Mouse (Mus musculus) bone marrow, adult 2 months (tissue): ENCODE results near the gene Mum1. TPM values are rescaled to one million over a fixed set of nuclear protein-coding genes. Genes with fewer than 3 reads are reported as not detected.
"Not testable (repeated sequence)": the region's sequence is repeated elsewhere in the genome, so short reads cannot be mapped to it uniquely, and the experiment has no call there.

ENCODE experiments used
- H3K27ac ChIP-seq: fragments of 200-500 bp; 2 replicates; pipeline ENCODE4 v1.5.1; 2012; ENCODE audit warnings: low read depth, mild to moderate bottlenecking, control low read depth, inconsistent platforms, low read length; ENCODE audit not compliant: control insufficient read depth, poor library complexity, insufficient read depth
- H3K4me1 ChIP-seq: fragments of 200-500 bp; 2 replicates; pipeline ENCODE4 v1.6.1; 2011; ENCODE audit warnings: low read length; ENCODE audit not compliant: control insufficient read depth, insufficient read depth
- H3K4me3 ChIP-seq: fragments of 200-500 bp; replicated peaks from 2 replicates; pipeline ENCODE3; 2011; ENCODE audit warnings: mild to moderate bottlenecking, low read depth, low read length, control low read depth; ENCODE audit not compliant: control insufficient read depth
- CTCF ChIP-seq: fragments of 200-500 bp; IDR thresholded peaks from 2 replicates; pipeline ENCODE4 v1.5.1; 2011; ENCODE audit warnings: low read length, control low read depth; ENCODE audit not compliant: control insufficient read depth, insufficient read depth
- POLR2A ChIP-seq: fragments of 200-500 bp; IDR thresholded peaks from 2 replicates; pipeline ENCODE4 v1.6.1; 2011; ENCODE audit warnings: low read depth, mild to moderate bottlenecking, control low read depth, low read length, borderline replicate concordance; ENCODE audit not compliant: control insufficient read depth
- WGBS: fragments of 180-500 bp; shearing (Covaris S2); methylation state at CpG from one replicate; pipeline ENCODE4 v1.1.7; 2018; 5-methylcytosine and 5-hydroxymethylcytosine counted together
- polyA plus RNA-seq: library from polyadenylated mRNA; stranded (reverse); fragments of >200 nt; gene quantifications from 2 replicates; pipeline ENCODE4 v1.2.4, GENCODE M21; 2011; ENCODE audit warnings: low replicate concordance; ENCODE audit not compliant: missing spikeins, insufficient read depth, insufficient read length

Gene Mum1
- polyA plus RNA-seq, 1 experiment = 77.5 TPM

GRCm38 (mm10) chr10:80200485-80200884 is 25.7 kb upstream of the Mum1 start:
- TF ChIP-seq POLR2A (no peak), CTCF (no peak)
- 79% methylated on average over 6 of the region's 6 CpGs for WGBS
- no peak overlapping the region for H3K27ac ChIP-seq
- H3K4me3 ChIP-seq = no peak overlapping the region
- H3K4me1 ChIP-seq = no peaks in the 10 kb centered on the region

- TF ChIP-seq POLR2A (no peak), CTCF (no peak)
- H3K4me1 ChIP-seq = no peaks in the 10 kb centered on the region
- WGBS = 63% methylated on average over 7 of the region's 7 CpGs
- H3K27ac ChIP-seq = no peak overlapping the region
- no peak overlapping the region for H3K4me3 ChIP-seq
Observed at GRCm38 (mm10) chr10:80204055-80204454, 22.2 kb upstream of the Mum1 start.

- TF ChIP-seq POLR2A (no peak), CTCF (no peak)
- H3K4me3 ChIP-seq = no peak overlapping the region
- 85% methylated on average over 1 of the region's 1 CpGs for WGBS
- H3K4me1 ChIP-seq = no peaks in the 10 kb centered on the region; the same call in 1 of the 2 replicates
- H3K27ac ChIP-seq = no peak overlapping the region
Observed at GRCm38 (mm10) chr10:80207201-80207600, 19.0 kb upstream of the Mum1 start.

- WGBS = 83% methylated on average over 10 of the region's 10 CpGs
- Histone ChIP-seq H3K4me1 (no peaks in the 10 kb centered on the region; the same call in 1 of the 2 replicates), H3K27ac (no peak overlapping the region), H3K4me3 (no peak overlapping the region)
- TF ChIP-seq CTCF = no peak
- TF ChIP-seq POLR2A = no peak
Observed at GRCm38 (mm10) chr10:80207676-80208075, 18.6 kb upstream of the Mum1 start.

- H3K4me3 ChIP-seq = no peak overlapping the region
- TF ChIP-seq CTCF (no peak), POLR2A (no peak)
- no peak overlapping the region for H3K27ac ChIP-seq
- H3K4me1 ChIP-seq = no peaks in the 10 kb centered on the region; the same call in 1 of the 2 replicates
- WGBS = 82% methylated on average over 4 of the region's 4 CpGs
Observed at GRCm38 (mm10) chr10:80208248-80208647, 18.0 kb upstream of the Mum1 start.

GRCm38 (mm10) chr10:80208841-80209371 is 17.3 kb upstream of the Mum1 start:
- TF ChIP-seq CTCF (no peak), POLR2A (no peak)
- Histone ChIP-seq H3K4me3 (no peak overlapping the region), H3K4me1 (no peaks in the 10 kb centered on the region; the same call in 1 of the 2 replicates), H3K27ac (no peak overlapping the region)
- WGBS = 85% methylated on average over 24 of the region's 24 CpGs

- H3K27ac ChIP-seq, H3K4me1 ChIP-seq, H3K4me3 ChIP-seq: not testable (repeated sequence)
- WGBS = 58% methylated on average over 7 of the region's 7 CpGs
Observed at GRCm38 (mm10) chr10:80211547-80212103, 14.6 kb upstream of the Mum1 start.

GRCm38 (mm10) chr10:80215048-80215772 is 11.0 kb upstream of the Mum1 start:
- peaks cover 2% of the 10 kb centered on the region; the same call in 1 of the 2 replicates for H3K4me1 ChIP-seq
- no peak for TF ChIP-seq POLR2A
- TF ChIP-seq CTCF = no peak
- no peak overlapping the region for H3K4me3 ChIP-seq
- 45% methylated on average over 16 of the region's 16 CpGs for WGBS
- 0 out of 2 replicates have a peak overlapping the region, but pooled peaks have one; percentile 15 for H3K27ac ChIP-seq
